Mouse (Mus musculus) heart, postnatal 0 days (tissue): ENCODE data around the gene Cdk19.

Experiments used
- CTCF ChIP-seq: IDR thresholded peaks from 2 replicates; pipeline ENCODE4 v1.5.1; 2016; ENCODE audit warnings: antibody characterized with exemption, control low read depth, low read depth
- EP300 ChIP-seq: IDR thresholded peaks from 2 replicates; pipeline ENCODE4 v1.6.1; 2016; ENCODE audit warnings: antibody characterized with exemption, low read depth

DNA sequence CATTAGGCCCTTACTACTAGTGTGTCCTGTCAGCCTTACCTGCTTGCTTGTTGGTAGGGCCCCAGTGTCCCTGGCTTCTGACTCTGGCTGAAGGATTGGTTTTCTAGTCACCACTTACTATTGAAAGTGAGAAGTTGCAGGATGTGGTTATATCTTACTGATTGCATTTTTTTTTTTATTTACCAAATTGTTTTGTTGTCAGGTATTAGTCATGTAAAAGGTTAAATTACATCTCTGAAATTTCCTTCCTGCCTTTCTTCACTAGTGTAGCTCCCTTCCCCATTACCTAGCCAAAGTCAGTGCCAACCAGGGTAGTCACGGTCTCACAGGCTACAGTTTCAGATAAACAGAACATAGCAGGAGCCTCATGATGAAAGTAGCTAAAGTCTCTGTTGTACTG lies 139.9 kb downstream of the Cdk19 start:
- no peak for TF ChIP-seq CTCF
- no peak for TF ChIP-seq EP300
